Mouse (Mus musculus): ENCODE results near the gene Gtf2h3. TPM values are rescaled to one million over a fixed set of nuclear protein-coding genes. Genes with fewer than 3 reads are reported as not detected.

The Gtf2h3 gene
- polyA plus RNA-seq, 1 experiment from 2014 or later, result 49.4 TPM

DNA sequence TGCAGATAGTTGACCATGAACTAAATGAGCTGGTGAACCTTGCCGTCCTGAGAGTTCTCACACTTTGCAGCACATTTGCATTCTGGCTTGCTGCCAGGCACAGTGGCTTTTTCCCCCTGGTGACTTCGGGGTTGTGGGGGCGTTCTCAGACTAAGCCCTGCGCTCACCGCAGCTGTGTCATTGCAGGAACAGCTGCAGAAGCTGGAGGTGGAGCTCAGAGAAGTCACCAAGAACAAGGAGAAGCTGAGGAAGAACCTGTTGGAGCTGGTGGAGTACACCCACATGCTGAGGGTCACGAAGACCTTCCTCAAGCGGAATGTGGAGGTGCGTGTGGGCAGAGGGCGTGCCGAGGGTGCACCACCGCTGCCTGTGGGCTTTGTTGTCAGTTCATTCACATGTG, 58.4 kb downstream of the Gtf2h3 start:
- H3K9me3 ChIP-seq (ENCODE audit: control insufficient read depth, low read length), result no peaks in the 10 kb centered on the region
- WGBS, result 87% methylated on average over 11 of the region's 11 CpGs
- no peak for ATAC-seq (ENCODE audit: low read depth)
- no peaks in the 10 kb centered on the region for H3K27me3 ChIP-seq (ENCODE audit: control insufficient read depth, insufficient read depth, low read length)
- no peak overlapping the region for H3K4me3 ChIP-seq (ENCODE audit: low read depth, low read length)
- H3K9ac ChIP-seq (replicated peaks; ENCODE audit: low read depth, low read length), result no peak overlapping the region
- no peaks in the 10 kb centered on the region for H3K4me1 ChIP-seq (ENCODE audit: control insufficient read depth, insufficient read depth, low read length)
- H3K4me2 ChIP-seq (ENCODE audit: low read depth, low read length), result no peak overlapping the region
- no peak overlapping the region for H3K27ac ChIP-seq (ENCODE audit: low read depth, low read length)
- peaks cover 66% of the 10 kb centered on the region for H3K36me3 ChIP-seq (ENCODE audit: control insufficient read depth, insufficient read depth, low read length)

DNA sequence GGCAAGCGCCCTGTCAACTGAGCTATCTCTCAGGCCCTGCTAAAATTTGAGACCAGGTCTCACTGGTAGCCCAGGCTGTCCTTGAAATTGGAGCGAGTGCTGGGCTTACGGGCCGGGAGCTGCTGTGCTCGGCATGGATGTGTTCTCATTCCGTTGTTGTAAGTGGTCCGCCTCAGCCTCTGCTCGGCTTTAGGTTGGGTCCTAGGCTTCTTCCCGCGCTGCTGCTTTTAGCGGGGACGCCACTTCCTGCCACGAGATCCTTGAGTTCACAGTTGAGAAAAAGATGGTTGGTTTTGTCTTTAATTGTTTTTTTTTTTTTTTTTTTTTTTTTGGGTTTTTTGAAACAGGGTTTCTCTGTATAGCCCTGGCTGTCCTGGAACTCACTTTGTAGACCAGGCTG, 58.9 kb downstream of the Gtf2h3 start:
- no peak overlapping the region for H3K4me2 ChIP-seq (ENCODE audit: low read depth, low read length)
- WGBS, result 96% methylated on average over 13 of the region's 13 CpGs
- no peaks in the 10 kb centered on the region for H3K27me3 ChIP-seq (ENCODE audit: control insufficient read depth, insufficient read depth, low read length)
- peaks cover 72% of the 10 kb centered on the region for H3K36me3 ChIP-seq (ENCODE audit: control insufficient read depth, insufficient read depth, low read length)
- no peak for ATAC-seq (ENCODE audit: low read depth)
- no peaks in the 10 kb centered on the region for H3K4me1 ChIP-seq (ENCODE audit: control insufficient read depth, insufficient read depth, low read length)
- no peak overlapping the region for H3K27ac ChIP-seq (ENCODE audit: low read depth, low read length)
- H3K4me3 ChIP-seq (ENCODE audit: low read depth, low read length), result no peak overlapping the region
- H3K9ac ChIP-seq (replicated peaks; ENCODE audit: low read depth, low read length), result no peak overlapping the region
- no peaks in the 10 kb centered on the region for H3K9me3 ChIP-seq (ENCODE audit: control insufficient read depth, low read length)

Other genes starting within 250 kb of the Gtf2h3 start
- 68.5 and 72.5 TPM in 2 replicates for gene Cdk2ap1, start 216.1 kb upstream of the Gtf2h3 start, polyA plus RNA-seq (2014; fragmentation: Nextera tagmentation; extraction: Ambion mirVana)
- gene Sbno1, start 153.1 kb upstream of the Gtf2h3 start, polyA plus RNA-seq (2014; fragmentation: Nextera tagmentation; extraction: Ambion mirVana), result 101 and 102 TPM in 2 replicates
- 15.9 and 21.5 TPM in 2 replicates for gene Kmt5a, start 139.2 kb upstream of the Gtf2h3 start, polyA plus RNA-seq (2014; fragmentation: Nextera tagmentation; extraction: Ambion mirVana)
- 22.9 and 28.7 TPM in 2 replicates for gene Rilpl2, start 100.8 kb upstream of the Gtf2h3 start, polyA plus RNA-seq (2014; fragmentation: Nextera tagmentation; extraction: Ambion mirVana)
- 8.9 and 12.0 TPM in 2 replicates for gene Snrnp35, start 96.0 kb upstream of the Gtf2h3 start, polyA plus RNA-seq (2014; fragmentation: Nextera tagmentation; extraction: Ambion mirVana)
- gene Rilpl1, start 47.7 kb upstream of the Gtf2h3 start, polyA plus RNA-seq (2014; fragmentation: Nextera tagmentation; extraction: Ambion mirVana), result 11.0 and 14.4 TPM in 2 replicates
- 368 and 376 TPM in 2 replicates for gene Tmed2, start 38.4 kb upstream of the Gtf2h3 start, polyA plus RNA-seq (2014; fragmentation: Nextera tagmentation; extraction: Ambion mirVana)
- gene Ddx55, start 26.3 kb upstream of the Gtf2h3 start, polyA plus RNA-seq (2014; fragmentation: Nextera tagmentation; extraction: Ambion mirVana), result 24.9 and 30.4 TPM in 2 replicates
- gene Eif2b1, start within 50 bp of the Gtf2h3 start, polyA plus RNA-seq (2014; fragmentation: Nextera tagmentation; extraction: Ambion mirVana), result 67.8 and 78.8 TPM in 2 replicates
- 39.4 and 43.0 TPM in 2 replicates for gene Atp6v0a2, start 49.4 kb downstream of the Gtf2h3 start, polyA plus RNA-seq (2014; fragmentation: Nextera tagmentation; extraction: Ambion mirVana)
- 0.11 and 0.17 TPM in 2 replicates for gene Dnah10, start 145.9 kb downstream of the Gtf2h3 start, polyA plus RNA-seq (2014; fragmentation: Nextera tagmentation; extraction: Ambion mirVana)